Mouse (Mus musculus) olfactory bulb, adult 2 months (tissue): ENCODE measurements around the gene Aco1.

Source experiments
- CTCF ChIP-seq: fragments of 200-500 bp; IDR thresholded peaks from 2 replicates; pipeline ENCODE4 v1.5.1; 2012; ENCODE audit warnings: low read depth, mild to moderate bottlenecking, low read length, moderate library complexity; ENCODE audit not compliant: insufficient read depth
- POLR2A ChIP-seq: fragments of 200-500 bp; IDR thresholded peaks from 2 replicates; pipeline ENCODE4 v1.6.1; 2012; ENCODE audit warnings: mild to moderate bottlenecking, low read depth, low read length, moderate library complexity; ENCODE audit not compliant: insufficient read depth

GRCm38 (mm10) chr4:40236829-40237228 lies 93.9 kb downstream of the Aco1 start:
- TF ChIP-seq POLR2A: no peak
- no peak for TF ChIP-seq CTCF
